Mouse (Mus musculus): Measurements from ENCODE around the gene Gdap1l1.

DNA sequence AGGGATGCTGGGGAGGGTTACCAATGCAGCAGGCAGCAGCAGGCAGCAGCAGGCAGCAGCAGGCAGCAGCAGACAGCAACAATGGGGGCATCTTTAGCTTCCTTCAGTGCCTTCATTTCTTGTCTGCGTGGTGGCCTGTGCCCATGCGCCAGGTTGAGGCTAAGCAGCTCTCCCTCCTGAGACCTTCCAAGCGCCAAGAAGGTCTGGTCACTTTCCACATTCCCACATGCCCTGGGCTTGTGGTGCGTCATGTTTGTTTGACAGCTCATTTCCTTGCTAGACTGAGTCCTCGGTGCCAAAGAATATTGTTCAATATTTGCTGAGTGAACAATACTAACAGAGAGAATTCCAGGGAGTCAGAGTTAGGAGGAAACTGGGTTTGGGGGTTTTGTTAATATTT, 55.7 kb downstream of the Gdap1l1 start:
- TF ChIP-seq POLR2A (IDR thresholded peaks at IDR 0.05; ENCODE audit: low read depth, low read length) (no peak), CTCF (conservative IDR thresholded peaks at IDR 0.05; ENCODE audit: insufficient read depth, insufficient read length, low read depth, low read length) (no peak)
